Mouse (Mus musculus): ENCODE measurements around the gene Noc2l.

DNA sequence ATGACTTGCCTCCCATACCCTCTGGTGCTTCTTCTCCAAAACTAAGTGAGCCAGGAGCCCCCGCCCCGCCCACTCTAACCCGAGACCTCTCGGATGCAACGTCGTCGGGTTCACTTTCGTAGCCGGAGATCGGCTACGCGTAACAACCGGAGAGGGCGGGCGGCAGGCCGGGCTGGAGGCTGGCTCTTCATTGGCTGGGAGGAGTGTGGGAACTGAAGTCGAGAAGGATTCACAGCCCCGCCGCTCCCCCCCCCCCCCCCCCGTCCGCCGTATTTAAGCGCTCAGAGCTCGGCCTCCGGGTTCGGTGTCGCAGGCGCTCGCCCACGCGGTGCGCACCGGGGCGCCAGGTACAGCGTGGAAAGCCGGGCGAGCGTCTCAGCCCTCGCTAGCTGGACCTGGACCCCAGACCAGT lies 32.8 kb upstream of the Noc2l start, which contains the start of gene AW011738:
- TF ChIP-seq CTCF (IDR thresholded peaks at IDR 0.05; ENCODE audit: low read depth) (no peak), EP300 (optimal IDR thresholded peaks at IDR 0.05) (no peak)

Data from stomach, postnatal 0 days (tissue).